Mouse (Mus musculus) layer of hippocampus, adult 9-11 months (tissue): ENCODE data around the gene Klhl18.

Source experiments
- DNase-seq: peaks from one replicate; pipeline ENCODE4 v3.0.0; 2022

Klhl18 gene

DNA sequence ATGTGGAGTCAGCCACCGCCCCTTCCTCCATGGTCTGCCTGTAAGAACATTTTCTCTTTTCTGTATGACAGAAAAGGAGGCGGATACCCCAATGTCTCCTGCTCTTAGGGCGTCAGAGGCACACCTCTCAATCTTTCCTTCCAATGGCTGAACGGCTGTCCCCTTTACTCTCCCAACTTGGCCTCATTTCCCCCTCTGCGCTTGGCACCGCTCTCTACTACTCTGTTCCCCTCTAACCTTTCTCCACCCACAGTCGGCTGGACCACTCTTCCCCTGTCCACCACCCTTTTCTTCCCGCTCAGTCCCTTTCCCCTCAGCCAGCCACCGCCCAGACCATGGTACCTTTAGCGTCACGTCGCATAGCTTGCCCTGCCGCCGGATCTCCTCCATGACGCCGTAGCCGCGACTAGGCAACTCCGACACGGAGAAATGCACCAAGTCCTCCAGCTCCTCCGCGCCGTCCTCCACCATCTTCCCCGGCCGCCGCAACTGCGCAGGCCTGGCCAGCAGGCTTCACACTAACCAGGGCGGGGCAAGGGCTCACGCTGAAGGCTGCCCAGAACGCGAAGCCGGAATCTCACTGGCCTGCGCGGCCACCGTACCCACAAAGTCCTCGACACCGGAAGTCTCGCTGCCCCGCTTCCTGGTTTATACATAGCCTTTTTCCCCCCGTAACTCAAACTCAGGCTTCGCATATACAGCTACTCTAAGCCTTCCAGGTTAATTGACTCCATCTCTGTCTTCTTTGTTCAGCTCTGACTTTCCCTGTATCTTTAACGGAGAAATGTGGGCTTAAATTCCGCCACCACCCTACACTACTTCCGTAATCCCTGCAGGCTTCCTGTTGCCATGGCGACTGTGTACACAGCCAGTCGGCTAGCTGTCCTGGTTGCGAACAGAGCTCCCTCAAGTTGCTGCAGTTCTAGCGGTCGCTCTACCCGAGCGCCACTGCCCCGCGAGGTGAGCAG is at the start of gene Klhl18, which contains the start of gene Kif9:
Gene Klhl18 (minus strand): TSS at position 571 of the 968 bp plus-strand sequence.
Gene Kif9 (plus strand): TSS at position 835 of the 968 bp plus-strand sequence.
- DNase-seq, result peak; percentile 97

DNA sequence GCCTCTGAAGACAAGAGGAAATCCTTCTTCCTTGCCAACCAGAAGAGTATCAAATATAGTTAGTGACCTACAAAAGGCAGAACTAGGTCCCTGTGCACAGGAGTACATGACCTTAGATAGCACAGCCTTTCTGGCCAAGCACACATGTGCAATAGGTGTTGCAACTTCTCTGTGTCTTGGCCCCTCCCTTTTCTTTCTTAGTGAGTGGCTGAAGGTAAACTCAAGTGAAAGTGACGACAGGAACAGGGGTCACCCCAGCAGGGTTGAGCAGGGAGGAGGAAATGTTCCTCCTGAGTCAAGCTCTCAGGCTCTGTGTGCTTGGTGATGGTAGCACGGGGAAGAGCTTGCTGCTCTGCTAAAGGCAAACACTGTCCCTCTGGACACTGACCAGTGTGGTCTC is 49.2 kb upstream of the Klhl18 start:
- no peak for DNase-seq

DNA sequence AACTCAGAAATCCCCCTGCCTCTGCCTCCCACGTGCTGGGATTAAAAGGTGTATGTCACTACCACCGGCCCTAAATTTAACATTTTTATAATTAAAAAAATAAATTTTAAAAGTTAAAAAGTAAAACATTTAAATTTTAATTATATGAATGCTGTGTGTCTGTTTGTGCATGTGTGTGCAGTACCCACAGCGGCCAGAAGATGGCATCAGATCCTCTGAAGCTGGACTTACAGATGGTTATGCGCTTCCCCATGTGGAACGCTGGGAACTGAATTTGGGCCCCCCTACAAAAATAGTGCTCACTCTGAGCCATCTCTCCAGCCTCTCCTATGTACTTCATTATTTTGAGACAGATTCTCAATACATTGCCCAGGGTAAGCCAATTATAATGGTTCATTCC is 14.4 kb upstream of the Klhl18 start:
- DNase-seq, result no peak

DNA sequence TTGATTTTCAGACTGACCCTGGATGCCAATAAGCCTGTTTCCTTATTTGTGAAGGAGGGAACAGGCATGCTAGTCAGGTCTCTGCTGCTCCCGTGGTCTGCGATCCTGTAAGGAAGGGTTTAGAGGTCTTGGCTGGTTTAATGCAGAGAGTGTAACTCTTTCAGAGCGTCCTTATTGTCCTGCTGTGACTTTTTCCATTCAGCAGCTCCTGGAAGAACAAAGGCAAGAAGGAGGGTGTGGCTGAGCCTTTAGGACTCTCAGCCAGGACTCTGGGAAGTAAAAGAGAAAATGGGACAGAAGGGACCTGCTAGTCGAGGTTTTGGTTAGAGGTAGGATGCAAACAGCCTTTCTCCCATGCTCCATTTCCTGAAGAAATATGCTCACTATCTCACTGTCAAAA is 12.3 kb upstream of the Klhl18 start:
- no peak for DNase-seq

DNA sequence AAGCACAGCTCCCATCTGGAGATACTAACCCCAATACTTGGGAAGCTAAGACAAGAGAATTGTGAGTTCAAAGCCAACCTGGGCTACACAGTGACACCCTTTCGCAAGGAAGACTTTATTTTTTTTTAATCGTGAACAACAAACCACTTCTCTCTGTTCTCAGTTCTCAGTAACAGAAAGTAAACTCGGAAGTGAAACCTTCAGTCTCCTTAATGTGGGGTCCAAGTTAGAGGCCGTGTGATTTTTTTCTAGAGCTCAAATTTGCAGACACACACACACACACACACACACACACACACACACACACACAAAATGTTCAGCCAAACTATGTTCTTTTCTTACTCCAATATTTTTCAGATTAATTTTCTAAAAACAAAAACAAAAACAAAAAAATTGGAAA is 2.1 kb upstream of the Klhl18 start:
- no peak for DNase-seq

DNA sequence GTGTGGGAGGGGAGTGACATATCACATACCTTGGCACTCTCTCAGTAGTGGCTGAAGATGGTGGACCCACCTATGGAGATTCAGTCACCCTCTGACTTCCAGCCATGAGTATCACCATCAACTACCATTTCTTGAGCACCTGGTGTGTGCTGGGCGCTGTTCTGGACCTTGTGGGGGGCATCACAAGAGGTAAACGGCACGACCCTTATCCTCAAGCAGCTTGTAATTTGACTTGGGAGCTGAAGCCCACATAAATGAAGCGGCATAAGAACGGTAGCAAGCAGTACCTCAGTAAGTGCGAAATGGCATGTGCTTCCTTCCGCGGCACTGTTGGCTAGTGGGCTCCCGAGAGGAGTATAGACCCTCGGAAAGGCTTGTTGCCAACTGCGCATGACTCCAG is 1.5 kb upstream of the Klhl18 start:
- no peak for DNase-seq

DNA sequence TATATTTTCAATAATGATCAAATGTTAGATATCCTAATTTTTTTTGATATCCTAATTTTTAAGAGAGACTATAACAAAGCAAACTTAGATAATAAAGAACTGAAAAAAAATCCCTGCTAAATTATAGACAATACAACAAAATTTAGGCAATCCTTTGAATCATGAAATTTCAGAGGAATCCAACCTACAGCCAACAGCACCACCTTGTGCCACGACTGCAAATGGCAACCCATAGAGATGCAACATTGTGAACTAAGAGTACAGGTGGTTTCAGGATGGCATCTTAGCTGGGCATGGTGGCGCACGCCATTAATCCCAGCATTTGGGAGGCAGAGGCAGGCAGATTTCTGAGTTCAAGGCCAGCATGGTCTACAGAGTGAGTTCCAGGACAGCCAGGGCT is 10.3 kb downstream of the Klhl18 start:
- no peak for DNase-seq

DNA sequence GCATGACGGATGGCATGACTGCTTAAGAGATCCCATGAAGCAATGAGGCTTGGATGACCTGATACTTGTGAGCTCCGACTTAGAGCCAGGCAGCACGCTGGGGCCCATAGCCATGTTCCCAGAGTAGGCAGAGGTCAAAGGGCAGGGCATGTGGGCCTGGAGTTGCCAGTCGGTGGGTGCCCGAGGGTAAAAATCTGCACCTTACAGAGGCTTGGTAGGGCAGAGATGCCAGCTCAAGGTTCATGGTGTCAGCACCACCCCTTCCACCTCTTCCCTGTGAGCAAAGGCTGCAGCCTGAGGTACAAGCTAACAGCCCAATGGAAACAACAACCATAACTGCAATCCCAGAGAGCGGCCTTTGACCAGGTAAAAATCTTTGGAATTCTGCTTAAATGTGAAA is 11.2 kb downstream of the Klhl18 start:
- no peak for DNase-seq

DNA sequence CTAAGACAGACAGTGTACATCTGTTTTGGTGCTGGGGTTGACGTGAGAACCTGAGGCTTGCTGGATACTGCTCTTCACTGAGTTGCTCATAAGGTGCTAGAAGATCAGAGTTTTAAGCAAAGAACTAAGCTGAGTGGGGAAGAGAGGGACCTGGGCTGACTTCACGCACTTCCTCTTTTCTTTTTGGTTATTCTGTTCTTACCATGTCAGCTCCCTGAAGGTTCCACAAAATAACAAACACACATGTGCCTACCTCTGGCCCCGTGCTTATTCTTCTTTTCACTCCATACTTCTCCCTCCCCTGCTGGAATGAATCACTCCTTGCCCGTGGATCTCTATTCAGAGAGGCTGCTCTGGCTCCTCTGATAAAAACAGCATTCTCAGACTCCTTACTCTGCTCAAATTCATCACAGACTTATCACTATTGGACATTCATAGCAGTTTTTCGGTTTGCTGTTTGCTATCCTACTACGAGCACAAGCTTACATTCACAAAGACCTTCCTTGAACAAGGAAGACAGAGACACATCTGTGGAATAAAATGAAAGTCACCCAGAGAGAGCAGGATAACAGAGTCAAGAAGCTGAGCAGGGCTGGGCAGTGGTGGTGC is 12.4 kb downstream of the Klhl18 start:
- no peak for DNase-seq

DNA sequence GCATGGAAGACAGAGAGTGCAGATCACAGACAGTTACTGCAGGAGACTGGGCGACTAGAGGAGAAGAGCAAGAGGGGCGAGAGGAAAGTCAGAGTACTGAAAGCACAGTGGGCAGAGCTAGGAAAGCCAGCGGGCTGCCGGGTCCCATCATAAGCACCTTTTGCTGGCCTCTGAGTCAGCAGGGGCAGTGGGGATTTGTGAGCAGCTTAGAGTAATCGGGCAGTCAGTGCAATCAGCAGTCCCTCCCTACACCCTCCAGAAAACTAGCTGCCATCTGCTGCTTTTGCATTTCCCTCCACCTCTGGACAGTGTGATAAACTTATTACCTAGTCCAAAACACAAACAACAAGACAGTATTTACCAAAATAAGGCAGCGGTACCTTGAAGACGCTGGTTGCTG is 14.2 kb downstream of the Klhl18 start:
- DNase-seq, result no peak

DNA sequence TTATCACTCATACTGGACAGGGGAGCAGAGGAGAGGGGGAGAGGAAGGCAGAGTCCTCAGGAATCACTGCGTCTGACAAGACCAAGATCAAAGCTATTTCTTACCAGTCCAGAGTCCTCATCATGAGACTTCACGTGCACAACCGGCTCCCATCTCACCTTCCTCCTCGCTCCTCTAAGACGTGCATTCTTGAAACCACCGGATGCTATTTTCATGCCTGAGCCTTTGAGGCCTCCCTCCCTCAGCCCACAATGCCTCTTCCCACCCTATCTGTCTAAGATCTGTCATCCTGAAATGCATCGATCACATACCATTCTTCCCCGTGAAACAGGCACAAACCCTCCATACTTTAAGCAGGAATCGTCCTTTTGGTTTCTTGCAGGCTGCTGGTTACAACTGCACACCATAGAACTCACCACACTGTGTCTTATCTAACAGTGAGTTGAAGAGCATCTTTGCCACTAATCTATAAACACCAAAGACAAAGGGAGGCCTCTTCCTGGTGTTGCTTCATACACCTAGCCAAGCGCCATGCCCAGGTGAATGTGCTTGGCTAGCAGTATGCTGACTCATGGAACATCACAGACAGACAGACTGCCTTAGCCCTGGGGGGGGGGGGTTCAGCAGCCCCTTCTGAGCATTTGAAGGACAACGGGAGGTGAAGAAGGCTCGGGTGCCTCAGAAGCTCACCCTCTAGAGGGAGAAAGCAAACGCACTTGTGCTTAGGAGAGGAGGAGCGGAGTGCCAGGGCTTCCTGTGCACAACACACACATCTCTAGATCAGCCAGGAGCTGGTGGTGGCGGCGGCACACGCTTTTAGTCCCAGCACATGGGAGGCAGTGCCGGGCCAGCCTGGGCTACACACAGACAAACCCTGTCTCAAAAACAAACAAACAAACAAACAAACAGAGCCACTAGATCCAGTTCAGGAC is 15.3 kb downstream of the Klhl18 start:
- no peak for DNase-seq

DNA sequence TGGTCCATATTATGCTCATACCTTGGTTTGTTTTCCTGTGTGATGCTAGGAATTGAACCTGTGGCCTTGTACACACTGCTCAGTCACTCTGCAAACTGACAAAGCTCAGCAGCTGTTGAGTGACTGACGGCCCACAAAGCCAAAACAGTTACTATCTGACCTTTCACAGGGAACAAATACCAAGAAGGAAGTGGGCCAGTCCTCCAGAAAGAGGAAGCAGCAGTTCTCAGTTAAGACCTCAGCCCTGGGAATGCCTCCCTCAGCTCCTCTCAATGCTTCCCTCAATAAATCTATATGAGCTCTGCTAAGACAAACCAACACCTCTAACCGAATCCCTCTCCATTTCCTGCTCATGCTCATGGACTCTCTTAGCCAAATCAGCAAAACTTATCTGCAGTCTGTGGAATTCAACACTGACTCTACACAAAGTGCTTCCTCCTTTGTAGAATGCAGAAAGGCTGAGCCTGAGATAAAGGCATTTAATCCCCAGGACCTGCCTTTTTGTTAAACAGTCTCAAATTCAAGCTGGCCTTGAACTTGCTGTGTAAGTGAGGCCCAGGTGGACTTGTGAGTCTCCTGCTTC is 17.3 kb downstream of the Klhl18 start:
- peak; percentile 47 for DNase-seq

DNA sequence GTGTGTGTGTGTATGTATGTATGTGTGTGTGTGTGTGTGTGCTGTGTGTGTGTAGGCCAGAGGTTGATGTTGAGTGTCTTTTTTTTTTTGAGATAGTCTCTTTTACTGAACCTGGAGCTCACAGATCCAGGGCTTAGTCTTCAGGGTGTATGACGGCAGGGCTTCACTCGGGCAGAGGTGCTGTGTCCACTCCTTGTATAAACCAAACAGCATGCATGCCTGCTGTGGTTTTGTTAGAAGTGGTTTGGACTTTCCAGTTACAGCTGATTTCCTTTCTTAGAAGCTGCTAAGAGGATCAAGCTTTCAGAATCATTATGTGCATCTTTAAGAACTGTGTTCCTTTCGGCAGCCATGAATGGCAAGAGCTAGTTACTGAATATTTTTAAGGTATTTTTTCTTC is 18.6 kb downstream of the Klhl18 start:
- DNase-seq, result no peak

DNA sequence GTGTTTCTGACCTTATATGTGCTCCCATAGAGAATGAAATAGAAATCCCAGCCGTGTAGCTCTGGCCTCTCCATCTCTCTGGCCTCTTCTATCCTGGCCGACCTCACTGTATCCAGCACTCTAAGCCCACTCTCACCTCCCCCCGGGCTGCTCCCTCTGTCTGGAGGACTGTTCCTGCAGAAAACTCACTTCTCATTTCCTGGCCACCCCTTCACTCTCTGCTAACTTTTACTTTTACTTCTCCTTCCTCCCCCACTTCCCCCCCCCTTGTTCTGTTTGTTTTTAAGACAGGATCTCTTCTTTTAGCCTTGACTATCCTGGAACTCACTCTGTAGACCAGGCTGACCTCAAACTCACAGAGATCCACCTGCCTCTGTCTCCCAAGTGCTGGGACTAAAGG is 24.0 kb downstream of the Klhl18 start:
- DNase-seq, result no peak

DNA sequence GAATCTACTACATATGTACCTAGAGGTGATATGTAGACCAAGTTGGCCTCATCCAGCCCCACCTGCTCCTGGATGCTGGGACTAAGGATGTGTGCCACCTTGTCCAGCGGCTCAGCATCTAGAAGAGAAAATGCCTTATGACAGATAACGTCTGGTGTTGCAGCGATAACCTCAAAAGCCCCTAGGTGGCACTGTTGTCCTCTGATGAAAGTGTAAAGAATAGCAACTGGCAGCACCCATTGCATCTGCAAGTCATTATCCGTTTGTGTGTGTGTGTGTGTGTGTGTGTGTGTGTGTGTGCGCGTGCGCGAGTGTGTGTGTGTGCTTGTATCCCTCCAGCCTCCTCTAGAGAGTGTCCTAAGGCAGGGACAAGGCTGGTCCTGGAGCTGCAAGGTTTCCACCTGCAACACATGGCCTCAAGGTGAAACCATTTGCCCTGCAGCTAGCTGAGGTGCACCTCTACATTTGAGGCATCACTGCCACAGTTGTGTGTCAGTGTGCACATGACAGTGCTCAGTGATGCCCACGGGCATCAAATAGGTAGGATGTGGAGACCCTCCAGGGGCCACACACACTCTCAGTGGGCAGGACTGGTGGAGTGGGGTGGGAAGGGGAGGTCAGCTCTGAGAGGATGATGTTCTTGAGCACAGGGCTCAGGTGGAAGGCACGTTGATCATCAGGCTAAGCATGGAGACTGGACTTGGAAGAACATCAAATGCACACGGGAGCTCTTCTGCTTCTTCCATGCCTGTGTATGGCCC is 27.5 kb downstream of the Klhl18 start:
- DNase-seq, result peak; percentile 82

DNA sequence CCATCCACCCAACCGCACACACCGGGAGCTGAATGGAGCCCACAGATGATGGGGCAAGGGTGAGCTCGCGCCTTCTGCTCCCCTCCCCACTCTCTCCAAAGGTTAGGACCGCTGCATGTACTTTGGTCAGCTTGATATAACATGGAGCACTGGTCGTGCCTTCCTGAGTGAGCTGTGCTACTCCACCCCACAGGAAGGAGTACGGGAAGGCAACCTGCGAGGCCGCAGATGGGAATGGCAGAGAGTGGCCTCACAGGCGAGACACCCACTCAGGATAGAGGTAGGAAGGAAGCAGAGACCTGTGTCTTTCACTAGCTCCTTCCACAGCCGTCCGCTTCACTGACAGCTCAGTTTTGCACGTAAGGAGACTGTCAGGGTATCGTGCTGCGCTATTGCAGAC is 28.1 kb downstream of the Klhl18 start:
- DNase-seq, result no peak

DNA sequence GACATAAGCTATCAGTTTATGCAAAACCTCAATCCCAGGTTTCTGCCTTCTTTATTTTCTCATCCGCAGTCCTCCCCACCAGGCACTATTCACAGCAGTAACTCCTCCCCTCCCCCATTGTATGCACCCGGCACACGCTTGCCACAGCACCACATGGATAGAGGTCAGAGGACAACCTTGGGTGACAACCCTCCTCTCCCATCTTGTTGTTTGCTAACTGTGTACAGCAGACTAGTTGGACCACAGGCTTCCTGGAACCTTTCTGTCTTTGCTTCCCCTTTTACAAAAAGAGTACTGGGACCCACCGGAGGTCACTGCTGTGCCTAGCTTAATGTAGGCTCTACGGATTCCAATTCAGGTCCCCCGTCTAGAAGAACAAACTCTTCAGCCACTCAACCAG is 35.9 kb downstream of the Klhl18 start:
- no peak for DNase-seq

DNA sequence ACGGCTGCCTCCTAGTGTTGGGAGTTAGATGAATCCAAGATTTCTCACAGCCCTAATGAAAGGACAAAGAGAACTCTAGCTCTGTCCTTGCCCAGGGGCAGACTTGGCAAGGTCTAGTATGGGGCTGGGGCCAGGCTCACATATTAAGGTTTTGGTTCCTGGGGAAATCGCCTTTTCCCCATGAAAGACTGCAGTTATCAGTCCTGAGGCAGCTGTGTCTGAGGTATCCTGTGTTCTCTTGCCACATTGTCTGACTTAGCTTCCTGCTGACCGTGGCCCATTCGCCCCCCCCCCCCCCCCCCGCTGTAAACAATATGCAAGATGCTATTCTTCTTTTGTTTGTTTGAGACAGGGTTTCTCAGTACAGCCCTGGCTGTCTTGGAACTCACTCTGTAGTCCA is 36.4 kb downstream of the Klhl18 start:
- no peak for DNase-seq

DNA sequence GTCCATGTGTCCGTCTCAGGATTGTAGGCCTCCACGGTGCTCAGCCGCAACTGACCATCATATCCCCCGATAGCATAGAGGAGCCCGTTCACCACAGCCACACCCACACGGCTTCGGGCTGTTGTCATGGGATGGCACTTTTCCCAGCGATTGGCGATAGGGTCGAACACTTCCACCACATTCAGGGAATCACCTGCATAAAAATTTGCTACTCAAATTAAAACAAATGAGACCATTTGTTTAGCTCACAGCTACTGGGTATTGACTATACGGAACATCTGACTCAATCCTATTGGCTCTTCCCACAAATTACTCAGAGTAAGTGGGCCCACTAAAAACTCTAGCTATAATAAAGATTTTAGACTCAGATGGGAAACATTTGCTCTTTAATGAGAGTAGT is 40.5 kb downstream of the Klhl18 start:
- no peak for DNase-seq

DNA sequence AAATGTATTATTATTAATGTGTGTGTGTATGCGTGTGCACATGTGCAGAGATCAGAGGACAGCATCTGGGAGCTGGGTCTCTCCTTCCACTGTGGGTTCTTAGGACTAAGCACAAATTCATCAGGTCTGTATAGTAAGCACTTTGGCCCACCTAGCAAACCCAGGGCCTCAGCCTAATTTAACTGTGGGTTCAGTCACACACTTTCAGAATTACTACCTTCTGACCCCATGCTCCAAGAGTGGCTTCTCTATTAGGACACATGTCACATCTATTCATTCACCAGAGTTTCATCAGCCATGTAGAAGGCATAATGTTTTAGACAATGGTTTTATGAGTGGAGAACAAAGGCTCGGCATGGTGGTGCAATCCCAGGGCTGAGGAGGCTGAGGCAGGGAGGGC is 43.4 kb downstream of the Klhl18 start:
- DNase-seq, result no peak

DNA sequence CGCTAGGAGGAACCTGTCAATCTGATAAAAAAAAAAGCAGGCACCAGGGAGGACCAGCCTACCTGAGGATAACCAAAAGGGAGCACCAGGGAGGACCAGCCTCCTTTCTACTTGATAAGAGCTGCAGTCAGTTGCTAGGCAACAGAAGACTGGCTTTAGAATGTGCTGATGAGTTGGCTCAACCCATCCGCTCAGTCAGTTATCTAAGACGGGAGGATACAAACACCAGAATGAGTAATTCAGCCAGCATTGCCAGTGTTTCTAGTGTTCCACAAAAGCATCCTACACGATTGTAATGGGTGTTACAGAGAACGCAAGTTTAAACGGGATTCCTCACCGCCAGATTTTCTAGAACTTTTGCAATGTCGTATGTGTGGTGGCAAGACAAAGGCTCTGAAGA is 45.3 kb downstream of the Klhl18 start:
- peak; percentile 83 for DNase-seq

DNA sequence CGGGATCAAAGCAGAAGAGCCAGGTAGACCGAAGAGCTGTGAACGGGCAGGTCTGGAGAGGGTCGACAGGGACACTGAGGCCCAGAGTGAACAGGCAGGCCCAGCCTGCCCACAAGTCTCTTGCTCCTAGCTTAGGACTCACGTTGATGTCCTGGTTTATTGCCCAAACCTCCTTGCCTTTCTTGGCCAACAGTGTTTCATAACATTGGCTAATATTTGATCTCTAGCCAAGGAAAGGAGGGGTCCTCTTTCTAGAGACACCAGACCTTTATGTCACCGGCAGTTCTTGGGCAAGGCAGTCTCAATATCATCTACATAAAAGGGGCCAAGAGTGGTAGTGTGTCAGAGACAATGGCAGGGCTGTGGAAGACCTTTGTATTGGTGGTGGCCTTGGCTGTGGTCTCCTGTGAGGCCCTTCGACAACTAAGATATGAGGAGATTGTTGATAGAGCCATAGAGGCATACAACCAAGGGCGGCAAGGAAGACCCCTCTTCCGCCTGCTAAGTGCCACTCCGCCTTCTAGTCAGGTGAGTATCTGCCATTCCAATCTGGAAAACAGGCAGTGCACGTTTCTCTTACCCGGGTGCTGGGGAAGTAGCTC is 56.9 kb downstream of the Klhl18 start, which contains the start of gene Ngp:
Gene Ngp (plus strand): TSS at position 237 of the 602 bp plus-strand sequence.
- DNase-seq, result no peak
